Mouse (Mus musculus) forebrain, postnatal 0 days (tissue): Measurements from ENCODE around the gene Bdkrb2. TPM values are rescaled to one million over a fixed set of nuclear protein-coding genes. Genes with fewer than 3 reads are reported as not detected.

ENCODE experiments used
- ATAC-seq: fragments of 200-750 bp; cut with Nextera tagmentation; 2 replicates; pipeline ENCODE4 v1.8.0; 2017; ENCODE audit warnings: mild to moderate bottlenecking, moderate library complexity
- DNase-seq: peaks from one replicate; pipeline ENCODE4 v3.0.0-alpha.2; 2015
- H3K27ac ChIP-seq: fragments of 300-500 bp; sonication (generic); 2 replicates; pipeline ENCODE4 v1.5.1; 2014; ENCODE audit warnings: low read depth, mild to moderate bottlenecking, antibody characterized with exemption, low read length, moderate library complexity, mixed read lengths
- H3K27me3 ChIP-seq: fragments of 300-500 bp; sonication (generic); 2 replicates; pipeline ENCODE4 v1.6.1; 2014; ENCODE audit warnings: mild to moderate bottlenecking, low read length, mixed read lengths; ENCODE audit not compliant: insufficient read depth
- H3K36me3 ChIP-seq: fragments of 300-500 bp; sonication (generic); 2 replicates; pipeline ENCODE4 v1.6.1; 2014; ENCODE audit warnings: mild to moderate bottlenecking, moderate library complexity; ENCODE audit not compliant: insufficient read depth
- H3K4me1 ChIP-seq: fragments of 300-500 bp; sonication (generic); 2 replicates; pipeline ENCODE4 v1.6.1; 2014; ENCODE audit warnings: antibody characterized with exemption; ENCODE audit not compliant: insufficient read depth
- H3K4me2 ChIP-seq: fragments of 300-500 bp; sonication (generic); 2 replicates; pipeline ENCODE4 v1.6.1; 2014; ENCODE audit warnings: low read depth, mild to moderate bottlenecking, moderate library complexity
- H3K4me3 ChIP-seq: fragments of 300-500 bp; sonication (generic); 2 replicates; pipeline ENCODE4 v1.5.1; 2014; ENCODE audit warnings: low read depth, low read length, mixed read lengths
- H3K9ac ChIP-seq: fragments of 300-500 bp; sonication (generic); 2 replicates; pipeline ENCODE4 v1.6.1; 2014; ENCODE audit warnings: mild to moderate bottlenecking
- H3K9me3 ChIP-seq: fragments of 300-500 bp; sonication (generic); 2 replicates; pipeline ENCODE4 v1.6.1; 2016; ENCODE audit warnings: low read length
- CTCF ChIP-seq: sonication (generic); IDR thresholded peaks from 2 replicates; pipeline ENCODE4 v1.5.1; 2016; ENCODE audit warnings: antibody characterized with exemption, control low read depth, low read depth
- WGBS: fragments of 180-500 bp; shearing (Covaris S2); extraction: QIAGEN DNeasy Blood & Tissue Kit; methylation state at CpG from one replicate; pipeline ENCODE4 v1.1.7; 2014; 5-methylcytosine and 5-hydroxymethylcytosine counted together
- polyA plus RNA-seq: library from polyadenylated mRNA; unstranded; fragments of >200 nt; fragmentation: Nextera tagmentation; extraction: Ambion mirVana; gene quantifications from 2 replicates; pipeline ENCODE4 v1.2.1, GENCODE M21; 2015
- total RNA-seq: library from RNA; depleted of rRNA; stranded (reverse); fragments of >200 nt; gene quantifications from 2 replicates; pipeline ENCODE4 v1.2.3, GENCODE M21; 2014

The Bdkrb2 gene
- total and polyA plus RNA-seq, 2 experiments from 2014 or later = 0.53 to 1.7 TPM

DNA sequence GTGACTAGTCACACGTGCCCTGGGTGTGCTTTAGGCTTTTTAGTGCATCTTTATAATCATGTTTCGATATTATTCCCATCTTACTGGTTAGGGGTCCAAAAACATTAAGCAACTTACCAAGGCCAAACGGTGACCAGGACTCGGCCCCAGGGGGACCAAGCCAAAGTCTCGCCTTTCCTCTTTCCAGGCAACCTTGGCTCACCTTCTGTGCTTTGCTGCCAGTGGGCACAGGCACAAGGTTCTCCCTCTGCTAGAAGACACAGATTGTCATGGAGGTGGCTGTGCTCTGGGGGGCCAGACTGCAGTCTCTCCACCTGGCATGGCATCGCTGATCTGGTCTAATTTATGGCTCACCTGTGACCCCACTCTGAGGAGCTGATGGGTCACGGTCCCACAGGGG, 27.8 kb downstream of the Bdkrb2 start:
- H3K9me3 ChIP-seq = no peaks in the 10 kb centered on the region
- H3K4me3 ChIP-seq = no peak overlapping the region
- no peaks in the 10 kb centered on the region for H3K4me1 ChIP-seq
- no peak for TF ChIP-seq CTCF
- H3K36me3 ChIP-seq = no peaks in the 10 kb centered on the region
- DNase-seq = no peak
- H3K27me3 ChIP-seq = no peaks in the 10 kb centered on the region
- 89% methylated on average over 7 of the region's 7 CpGs for WGBS
- no peak overlapping the region for H3K4me2 ChIP-seq
- no peak for ATAC-seq
- H3K9ac ChIP-seq = no peak overlapping the region
- H3K27ac ChIP-seq = no peak overlapping the region

GRCm38 (mm10) chr12:105592361-105592761, 29.3 kb downstream of the Bdkrb2 start:
- no peak overlapping the region for H3K4me2 ChIP-seq
- no peak for TF ChIP-seq CTCF
- H3K27me3 ChIP-seq = no peaks in the 10 kb centered on the region
- no peaks in the 10 kb centered on the region for H3K9me3 ChIP-seq
- H3K27ac ChIP-seq = no peak overlapping the region
- WGBS = 94% methylated on average over 23 of the region's 23 CpGs
- H3K9ac ChIP-seq = no peak overlapping the region
- no peak overlapping the region for H3K4me3 ChIP-seq
- H3K36me3 ChIP-seq = no peaks in the 10 kb centered on the region
- DNase-seq (no peak), ATAC-seq (no peak)
- no peaks in the 10 kb centered on the region for H3K4me1 ChIP-seq

GRCm38 (mm10) chr12:105593471-105593870, 30.4 kb downstream of the Bdkrb2 start:
- H3K27ac ChIP-seq = no peak overlapping the region
- H3K9ac ChIP-seq = no peak overlapping the region
- WGBS = 67% methylated on average over 4 of the region's 4 CpGs
- no peak for DNase-seq
- no peaks in the 10 kb centered on the region for H3K4me1 ChIP-seq
- no peak overlapping the region for H3K4me3 ChIP-seq
- no peaks in the 10 kb centered on the region for H3K27me3 ChIP-seq
- ATAC-seq = no peak
- no peak for TF ChIP-seq CTCF
- no peak overlapping the region for H3K4me2 ChIP-seq
- H3K9me3 ChIP-seq = no peaks in the 10 kb centered on the region
- H3K36me3 ChIP-seq = no peaks in the 10 kb centered on the region

DNA sequence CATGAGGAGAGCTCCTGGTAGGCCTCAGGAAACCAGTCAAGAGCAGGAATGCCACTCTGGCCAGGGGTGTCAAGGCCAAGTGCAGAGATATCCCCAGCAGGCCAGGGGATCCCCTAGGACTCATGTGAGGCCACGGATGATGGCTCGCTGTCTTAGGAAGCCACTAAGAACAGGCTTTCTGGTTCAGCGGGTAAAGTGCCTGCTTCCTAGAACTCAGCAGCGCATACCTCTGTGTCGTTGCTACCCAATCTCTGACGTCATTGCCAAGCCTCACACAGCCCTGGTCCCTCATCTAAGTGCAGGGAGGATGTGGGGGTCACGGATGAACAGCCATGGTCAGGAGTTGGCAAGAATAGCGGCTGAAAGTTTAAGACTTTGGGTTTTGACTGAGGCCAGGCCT, 34.1 kb downstream of the Bdkrb2 start:
- H3K27ac ChIP-seq = no peak overlapping the region
- 91% methylated on average over 8 of the region's 8 CpGs for WGBS
- no peak for ATAC-seq

GRCm38 (mm10) chr12:105598503-105598902, 35.5 kb downstream of the Bdkrb2 start:
- TF ChIP-seq CTCF = no peak
- Histone ChIP-seq H3K9me3 (no peaks in the 10 kb centered on the region), H3K27ac (no peak overlapping the region), H3K4me1 (no peaks in the 10 kb centered on the region), H3K4me3 (no peak overlapping the region), H3K27me3 (no peaks in the 10 kb centered on the region), H3K36me3 (no peaks in the 10 kb centered on the region), H3K9ac (no peak overlapping the region), H3K4me2 (no peak overlapping the region)
- whole genome bisulfite sequencing = 83% methylated on average over 10 of the region's 10 CpGs
- no peak for ATAC-seq
- no peak for DNase-seq

More for the DNA sequence above, 34.1 kb downstream of the Bdkrb2 start:
- no peaks in the 10 kb centered on the region for H3K4me1 ChIP-seq
- no peak overlapping the region for H3K9ac ChIP-seq
- TF ChIP-seq CTCF = no peak
- H3K27me3 ChIP-seq = no peaks in the 10 kb centered on the region
- H3K4me2 ChIP-seq = no peak overlapping the region
- no peaks in the 10 kb centered on the region for H3K9me3 ChIP-seq
- no peak overlapping the region for H3K4me3 ChIP-seq
- no peaks in the 10 kb centered on the region for H3K36me3 ChIP-seq
- no peak for DNase-seq

- TF ChIP-seq CTCF = no peak
- Histone ChIP-seq H3K9me3 (no peaks in the 10 kb centered on the region), H3K4me3 (no peak overlapping the region), H3K36me3 (no peaks in the 10 kb centered on the region), H3K4me1 (no peaks in the 10 kb centered on the region), H3K27ac (no peak overlapping the region), H3K9ac (no peak overlapping the region), H3K27me3 (no peaks in the 10 kb centered on the region), H3K4me2 (no peak overlapping the region)
- 61% methylated on average over 5 of the region's 5 CpGs for WGBS
- ATAC-seq (no peak), DNase-seq (no peak)
Measured at GRCm38 (mm10) chr12:105599098-105599497, 36.1 kb downstream of the Bdkrb2 start.

- Histone ChIP-seq H3K27me3 (no peaks in the 10 kb centered on the region), H3K4me2 (no peak overlapping the region), H3K27ac (no peak overlapping the region), H3K9ac (no peak overlapping the region), H3K36me3 (no peaks in the 10 kb centered on the region), H3K4me1 (no peaks in the 10 kb centered on the region), H3K9me3 (no peaks in the 10 kb centered on the region), H3K4me3 (no peak overlapping the region)
- DNase-seq (no peak), ATAC-seq (0 out of 2 replicates have a peak, but pooled peaks have one; percentile 1)
- no peak for TF ChIP-seq CTCF
- WGBS = 24% methylated on average over 6 of the region's 6 CpGs
Measured at GRCm38 (mm10) chr12:105601586-105601985, 38.6 kb downstream of the Bdkrb2 start.

- ATAC-seq = no peak
- Histone ChIP-seq H3K9ac (no peak within 1 kb of the TSS), H3K4me2 (no peak within 1 kb of the TSS), H3K4me1 (no peaks in the 10 kb centered on the region), H3K27me3 (no peaks in the 10 kb centered on the region), H3K27ac (no peak within 1 kb of the TSS), H3K4me3 (no peak within 1 kb of the TSS), H3K9me3 (no peaks in the 10 kb centered on the region), H3K36me3 (no peaks in the 10 kb centered on the region)
- TF ChIP-seq CTCF = no peak
- no peak for DNase-seq
- WGBS = 82% methylated on average over 11 of the region's 11 CpGs
Measured at GRCm38 (mm10) chr12:105602581-105603210, 39.7 kb downstream of the Bdkrb2 start, which contains the start of gene Bdkrb1. Gene Bdkrb1, plus strand, starts transcription at chr12:105603085.
